Mouse (Mus musculus) hindbrain, embryonic 11.5 days (tissue): ENCODE data around the gene Serhl. TPM values are rescaled to one million over a fixed set of nuclear protein-coding genes. Genes with fewer than 3 reads are reported as not detected.
"Not testable (repeated sequence)": the region's sequence is repeated elsewhere in the genome, so short reads cannot be mapped to it uniquely, and the experiment has no call there.

ENCODE experiments used
- ATAC-seq: fragments of 200-750 bp; cut with Nextera tagmentation; 2 replicates; pipeline ENCODE4 v1.8.0; 2017; ENCODE audit warnings: mild to moderate bottlenecking, moderate TSS enrichment, moderate library complexity; ENCODE audit not compliant: low FRiP score
- DNase-seq: peaks from one replicate; pipeline ENCODE4 v3.0.0-alpha.2; 2015; ENCODE audit warnings: low spot score
- H3K27ac ChIP-seq: fragments of 300-500 bp; sonication (generic); 2 replicates; pipeline ENCODE4 v1.5.1; 2014; ENCODE audit warnings: mild to moderate bottlenecking, low read depth, low read length
- H3K27me3 ChIP-seq: fragments of 300-500 bp; sonication (generic); 2 replicates; pipeline ENCODE4 v1.6.1; 2014; ENCODE audit warnings: mild to moderate bottlenecking, low read length, moderate library complexity, mixed read lengths; ENCODE audit not compliant: control insufficient read depth, insufficient read depth
- H3K36me3 ChIP-seq: fragments of 300-500 bp; sonication (generic); 2 replicates; pipeline ENCODE4 v1.6.1; 2014; ENCODE audit warnings: mild to moderate bottlenecking, low read length, moderate library complexity, mixed read lengths; ENCODE audit not compliant: control insufficient read depth, insufficient read depth
- H3K4me1 ChIP-seq: fragments of 300-500 bp; sonication (generic); replicated peaks from 2 replicates; pipeline ENCODE4 v1.6.1; 2014; ENCODE audit warnings: low read length, mixed read lengths; ENCODE audit not compliant: control insufficient read depth, insufficient read depth
- H3K4me2 ChIP-seq: fragments of 300-500 bp; sonication (generic); replicated peaks from 2 replicates; pipeline ENCODE4 v1.6.1; 2014; ENCODE audit warnings: mild to moderate bottlenecking, low read depth, low read length
- H3K4me3 ChIP-seq: fragments of 300-500 bp; sonication (generic); 2 replicates; pipeline ENCODE4 v1.5.1; 2014; ENCODE audit warnings: low read depth, low read length
- H3K9ac ChIP-seq: fragments of 300-500 bp; sonication (generic); 2 replicates; pipeline ENCODE4 v1.6.1; 2014; ENCODE audit warnings: low read depth, low read length
- H3K9me3 ChIP-seq: fragments of 300-500 bp; sonication (generic); 2 replicates; pipeline ENCODE4 v1.6.1; 2016; ENCODE audit warnings: low read length; ENCODE audit not compliant: control insufficient read depth
- WGBS: fragments of 180-500 bp; shearing (Covaris S2); extraction: QIAGEN DNeasy Blood & Tissue Kit; methylation state at CpG from one replicate; pipeline ENCODE4 v1.1.7; 2014; 5-methylcytosine and 5-hydroxymethylcytosine counted together
- polyA plus RNA-seq: library from polyadenylated mRNA; unstranded; fragments of >200 nt; fragmentation: Nextera tagmentation; extraction: Ambion mirVana; gene quantifications from 2 replicates; pipeline ENCODE4 v1.2.1, GENCODE M21; 2014

Serhl gene
- 40.2 and 42.6 TPM in 2 replicates for polyA plus RNA-seq

DNA sequence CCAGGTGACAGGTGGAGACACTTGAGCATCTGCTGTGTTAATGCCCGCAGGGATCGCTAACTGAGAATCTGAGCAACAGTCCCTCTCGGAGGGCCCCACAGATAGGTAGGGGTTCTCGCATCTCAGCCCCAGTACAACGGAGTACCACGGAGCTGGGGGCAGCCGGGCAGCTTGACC is at the start of gene Serhl:
Serhl (plus strand) TSS at position 78 of the 177 bp plus-strand sequence.
- no peak for ATAC-seq
- no peak within 1 kb of the TSS for H3K4me3 ChIP-seq

DNA sequence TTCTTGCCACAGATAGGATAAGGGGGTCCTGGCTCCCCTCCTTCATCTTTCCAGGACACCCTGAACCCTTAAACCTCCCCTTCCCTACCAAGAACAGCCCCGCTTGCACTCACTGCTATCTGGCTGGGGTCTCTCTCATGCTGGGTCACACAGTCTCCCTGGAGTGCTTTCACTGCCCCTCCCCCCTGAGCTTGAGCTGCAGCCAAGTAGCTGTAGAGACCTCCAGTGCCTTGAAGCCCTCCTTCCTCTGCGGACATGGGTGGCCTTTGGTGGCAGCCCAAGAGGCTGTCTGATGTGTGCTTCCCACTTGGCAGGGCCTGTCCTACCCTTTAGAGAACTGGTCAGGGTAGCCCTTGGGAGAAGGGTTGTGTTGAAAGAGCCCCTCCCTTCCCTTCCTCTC is 49.1 kb upstream of the Serhl start:
- H3K27ac ChIP-seq = no peak overlapping the region
- H3K27me3 ChIP-seq = peaks cover 7% of the 10 kb centered on the region; the same call in 1 of the 2 replicates
- DNase-seq = no peak
- 53% methylated on average over 2 of the region's 2 CpGs for WGBS
- no peak overlapping the region for H3K4me2 ChIP-seq
- no peaks in the 10 kb centered on the region for H3K4me1 ChIP-seq
- no peaks in the 10 kb centered on the region for H3K9me3 ChIP-seq
- no peak overlapping the region for H3K9ac ChIP-seq
- H3K36me3 ChIP-seq = no peaks in the 10 kb centered on the region
- ATAC-seq = no peak
- H3K4me3 ChIP-seq = no peak overlapping the region

More for the DNA sequence above, at the start of gene Serhl:
- H3K4me1 ChIP-seq = peaks cover 12% of the 10 kb centered on the region
- H3K4me2 ChIP-seq = no peak within 1 kb of the TSS; the same call in 1 of the 2 replicates
- no peak for DNase-seq
- H3K36me3 ChIP-seq = no peaks in the 10 kb centered on the region
- WGBS = 16% methylated on average over 7 of the region's 7 CpGs
- no peak within 1 kb of the TSS for H3K9ac ChIP-seq
- no peak within 1 kb of the TSS for H3K27ac ChIP-seq
- H3K27me3 ChIP-seq = peaks cover 12% of the 10 kb centered on the region; the same call in 1 of the 2 replicates
- H3K9me3 ChIP-seq = no peaks in the 10 kb centered on the region

DNA sequence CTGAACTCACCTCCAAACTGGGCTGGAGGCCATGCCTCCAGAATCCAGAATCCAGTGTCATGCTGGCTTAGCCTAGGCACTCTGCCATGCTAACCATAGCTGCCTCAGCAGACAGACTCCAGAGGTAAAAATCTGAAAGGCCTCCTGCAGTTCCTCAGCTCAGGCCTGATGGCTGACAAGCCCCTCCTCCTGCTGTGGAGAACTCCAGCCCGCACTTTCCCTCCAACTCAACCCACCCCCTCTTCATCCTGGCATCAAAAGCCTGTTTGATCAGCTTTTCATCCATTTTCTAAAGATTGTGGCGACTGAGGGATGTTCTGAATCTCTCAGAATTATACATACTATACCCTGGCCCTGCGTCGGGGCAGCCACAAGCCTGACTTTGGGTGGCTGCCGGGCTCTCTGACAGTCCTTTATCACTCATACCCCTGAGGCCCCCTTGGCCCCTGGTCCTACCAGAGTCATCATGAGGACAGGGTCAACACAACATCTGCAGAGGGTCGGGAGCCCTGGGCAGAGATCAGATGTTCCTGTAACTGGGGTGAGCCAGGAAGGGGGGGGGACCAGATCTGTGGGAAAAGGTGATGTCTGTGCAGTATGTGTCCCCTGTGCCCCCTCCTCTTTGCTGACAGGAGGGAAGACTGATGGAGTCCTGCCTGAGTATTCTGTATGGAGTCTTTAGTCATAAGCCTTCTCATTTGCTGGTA is 46.5 kb upstream of the Serhl start:
- H3K4me2 ChIP-seq = no peak overlapping the region
- WGBS = 6% methylated on average over 6 of the region's 6 CpGs
- H3K9ac ChIP-seq = no peak overlapping the region
- H3K36me3 ChIP-seq = no peaks in the 10 kb centered on the region
- H3K27me3 ChIP-seq = peaks cover 3% of the 10 kb centered on the region; the same call in 1 of the 2 replicates
- H3K4me1 ChIP-seq = no peaks in the 10 kb centered on the region
- no peak overlapping the region for H3K27ac ChIP-seq
- DNase-seq (peak; percentile 54), ATAC-seq (no peak)
- no peaks in the 10 kb centered on the region for H3K9me3 ChIP-seq
- no peak overlapping the region for H3K4me3 ChIP-seq

DNA sequence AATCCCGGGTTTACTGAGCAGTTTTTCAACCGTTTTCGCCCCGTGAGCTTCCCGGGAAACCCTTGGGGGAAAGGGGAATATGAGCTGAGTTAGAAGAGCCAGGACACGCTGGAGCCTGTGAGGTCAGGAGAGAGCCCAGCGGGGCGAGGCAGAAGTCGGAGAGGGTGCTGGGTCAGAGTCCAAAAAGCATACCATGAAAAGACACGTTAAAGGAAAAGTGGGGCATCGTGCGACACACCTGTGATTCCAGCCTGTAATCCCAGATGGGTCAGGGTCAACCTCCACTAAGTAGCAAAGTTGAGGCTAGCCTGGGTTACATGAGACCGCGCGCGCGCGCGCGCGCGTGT is 46.0 kb upstream of the Serhl start:
- Histone ChIP-seq H3K27me3 (peaks cover 3% of the 10 kb centered on the region; the same call in 1 of the 2 replicates), H3K4me2 (no peak overlapping the region), H3K4me3 (no peak overlapping the region), H3K9me3 (no peaks in the 10 kb centered on the region), H3K36me3 (no peaks in the 10 kb centered on the region), H3K27ac (no peak overlapping the region), H3K4me1 (no peaks in the 10 kb centered on the region), H3K9ac (no peak overlapping the region)
- ATAC-seq = no peak
- 65% methylated on average over 22 of the region's 22 CpGs for WGBS
- DNase-seq = no peak

DNA sequence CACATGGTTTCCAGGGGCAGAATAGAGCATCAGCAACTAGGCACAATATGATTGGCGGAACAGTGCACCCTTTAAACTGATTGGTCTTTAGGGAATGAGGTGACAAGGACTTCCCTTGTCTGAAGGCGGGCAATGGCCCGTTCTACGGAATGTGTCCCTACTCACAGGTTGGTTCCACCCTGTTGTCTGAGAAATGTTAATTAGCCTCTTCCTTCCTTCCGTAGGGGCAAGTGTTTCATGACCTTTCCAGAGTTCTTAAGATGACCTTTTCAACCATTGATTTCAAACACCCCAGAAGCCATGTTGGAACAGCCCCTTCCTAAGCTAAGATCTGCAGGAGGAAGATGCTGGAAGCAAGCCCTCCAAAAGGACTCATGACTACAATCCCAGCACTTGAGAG is 43.7 kb upstream of the Serhl start:
- not testable (repeated sequence) for H3K4me2 ChIP-seq, H3K36me3 ChIP-seq, H3K9me3 ChIP-seq, DNase-seq, H3K4me3 ChIP-seq, ATAC-seq, H3K27ac ChIP-seq, H3K4me1 ChIP-seq, H3K9ac ChIP-seq, H3K27me3 ChIP-seq
- WGBS = 87% methylated on average over 5 of the region's 5 CpGs

DNA sequence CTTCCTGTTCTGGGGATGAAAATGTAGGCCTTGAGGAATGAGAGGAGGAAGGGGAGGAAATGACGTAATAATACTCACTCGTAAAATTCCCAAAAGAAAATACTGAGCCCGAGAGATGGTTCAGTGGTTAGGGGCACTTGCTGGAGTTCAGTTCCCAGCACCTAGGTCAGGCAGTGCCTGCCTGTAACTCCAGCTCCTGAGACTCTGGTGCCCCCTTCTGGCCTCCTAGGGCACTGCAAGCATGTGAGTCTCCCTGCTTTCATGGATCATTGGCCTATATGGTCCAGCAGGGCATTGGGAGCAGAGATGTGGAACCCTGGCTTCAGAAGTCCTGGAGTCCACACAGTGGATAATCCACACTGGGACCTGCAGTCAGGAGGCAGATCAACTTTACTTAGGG is 43.0 kb upstream of the Serhl start:
- H3K4me1 ChIP-seq = no peaks in the 10 kb centered on the region
- 96% methylated on average over 3 of the region's 3 CpGs for WGBS
- no peak overlapping the region for H3K4me3 ChIP-seq
- H3K4me2 ChIP-seq = no peak overlapping the region
- no peak overlapping the region for H3K27ac ChIP-seq
- no peaks in the 10 kb centered on the region for H3K27me3 ChIP-seq
- DNase-seq (no peak), ATAC-seq (no peak)
- H3K9me3 ChIP-seq = no peaks in the 10 kb centered on the region
- H3K36me3 ChIP-seq = no peaks in the 10 kb centered on the region
- H3K9ac ChIP-seq = no peak overlapping the region

DNA sequence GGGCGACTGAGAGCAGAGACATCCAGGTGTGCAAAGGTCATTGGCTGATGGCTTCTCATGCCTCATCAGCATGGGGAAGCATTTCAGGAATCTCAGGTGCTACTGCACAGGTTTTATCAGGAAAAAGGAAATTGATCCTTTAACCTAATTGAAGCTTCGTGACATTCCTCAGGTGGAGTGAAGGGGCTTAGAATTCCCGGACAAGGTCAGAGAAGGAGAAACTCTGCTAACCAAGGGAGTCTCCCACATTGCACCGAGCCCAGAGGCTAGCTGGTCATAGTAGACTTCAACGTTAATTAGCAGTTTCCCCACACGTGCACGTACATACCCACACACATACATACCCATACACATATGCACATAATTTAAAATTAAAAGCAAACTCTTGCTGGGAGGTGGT is 42.6 kb upstream of the Serhl start:
- 79% methylated on average over 7 of the region's 7 CpGs for WGBS
- DNase-seq (no peak), ATAC-seq (no peak)
- Histone ChIP-seq H3K27ac (no peak overlapping the region), H3K27me3 (no peaks in the 10 kb centered on the region), H3K4me1 (no peaks in the 10 kb centered on the region), H3K4me3 (no peak overlapping the region), H3K9me3 (no peaks in the 10 kb centered on the region), H3K9ac (no peak overlapping the region), H3K4me2 (no peak overlapping the region), H3K36me3 (no peaks in the 10 kb centered on the region)

DNA sequence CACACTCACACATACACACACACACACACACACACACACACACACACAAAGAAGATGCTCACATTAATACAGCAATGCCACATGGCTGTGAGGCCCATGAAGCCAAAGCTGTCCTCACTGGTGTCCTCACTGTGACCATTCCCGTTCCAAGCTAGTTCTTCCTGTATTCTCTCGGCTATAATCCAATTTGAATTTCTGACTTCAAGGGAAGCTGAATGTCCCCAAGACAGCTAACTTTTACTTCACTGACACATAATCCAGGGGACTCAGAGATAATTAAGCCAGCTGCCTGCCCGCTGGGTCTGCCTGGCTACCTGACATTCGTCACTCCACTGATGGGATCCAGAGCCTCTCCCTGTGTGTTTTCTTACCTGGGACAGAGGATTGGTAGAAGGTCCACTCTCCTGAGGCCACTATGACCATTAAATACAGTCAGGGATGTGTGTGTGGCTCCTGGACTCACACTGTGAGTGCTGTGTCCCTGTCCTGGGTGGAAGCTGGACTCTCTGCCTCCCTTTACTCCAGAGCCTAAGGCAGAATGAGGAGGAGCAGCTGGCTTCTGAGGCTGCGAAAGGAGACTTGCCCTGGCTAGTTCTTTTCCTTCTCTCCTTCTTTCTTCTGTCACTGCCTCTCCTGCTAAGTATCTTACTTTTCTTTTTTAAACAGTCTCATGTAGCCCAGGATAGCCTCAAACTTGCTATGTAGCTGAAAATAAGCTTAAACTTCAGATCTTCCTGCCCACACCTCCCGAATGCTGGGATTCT is 36.8 kb upstream of the Serhl start:
- ATAC-seq (no peak), DNase-seq (no peak)
- Histone ChIP-seq H3K9me3 (no peaks in the 10 kb centered on the region), H3K27ac (no peak overlapping the region), H3K36me3 (no peaks in the 10 kb centered on the region), H3K4me1 (0 out of 2 replicates have a peak, but pooled peaks cover 6% of the 10 kb centered on the region), H3K4me2 (no peak overlapping the region), H3K27me3 (no peaks in the 10 kb centered on the region; the same call in 1 of the 2 replicates), H3K4me3 (no peak overlapping the region), H3K9ac (no peak overlapping the region)
- 82% methylated on average over 6 of the region's 6 CpGs for WGBS

DNA sequence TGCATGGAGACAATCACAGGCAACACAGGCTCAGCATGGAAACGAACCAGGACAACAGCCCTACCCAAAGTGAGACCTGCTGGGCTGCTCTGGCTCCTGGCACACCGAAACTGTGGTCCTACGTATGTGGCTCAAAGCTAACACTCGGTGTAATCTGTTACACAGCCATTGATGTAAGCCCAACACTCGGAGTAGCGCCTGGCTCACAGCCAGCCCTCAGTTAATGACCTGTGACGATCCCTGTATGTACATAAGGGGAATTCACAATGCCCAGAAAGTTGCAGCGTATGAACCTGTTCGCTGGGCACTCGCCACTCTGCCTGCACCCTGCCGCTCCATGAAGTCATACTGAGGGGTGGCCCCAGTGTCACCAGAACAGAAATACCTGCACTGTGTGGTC is 36.0 kb upstream of the Serhl start:
- Histone ChIP-seq H3K36me3 (no peaks in the 10 kb centered on the region), H3K27ac (no peak overlapping the region), H3K4me2 (no peak overlapping the region), H3K4me1 (0 out of 2 replicates have a peak, but pooled peaks cover 6% of the 10 kb centered on the region), H3K4me3 (no peak overlapping the region), H3K9ac (no peak overlapping the region), H3K27me3 (no peaks in the 10 kb centered on the region; the same call in 1 of the 2 replicates), H3K9me3 (no peaks in the 10 kb centered on the region)
- ATAC-seq (no peak), DNase-seq (no peak)
- WGBS = 54% methylated on average over 11 of the region's 11 CpGs
